Mouse (Mus musculus) central nervous system, embryonic 18 days (tissue): Measurements from ENCODE around the gene Aamp. TPM values are rescaled to one million over a fixed set of nuclear protein-coding genes. Genes with fewer than 3 reads are reported as not detected.

ENCODE experiments used
- polyA plus RNA-seq: library from polyadenylated mRNA; depleted of rRNA; stranded (reverse); fragments of >200 nt; gene quantifications from 2 replicates; pipeline ENCODE4 v1.2.3, GENCODE M21; 2012; rRNA removed

Aamp gene
- polyA plus RNA-seq, result 164 and 172 TPM in 2 replicates

GRCm38 (mm10) chr1:74284543-74285160 is at the start of gene Aamp, which contains the start of gene Pnkd:
Gene Aamp, minus strand, starts transcription at chr1:74284738.
Gene Pnkd, plus strand, starts transcription at chr1:74284930.

GRCm38 (mm10) chr1:74305522-74305921 is 21.0 kb upstream of the Aamp start, which contains the start of gene Tmbim1:
Gene Tmbim1, minus strand, starts transcription at chr1:74305622.

GRCm38 (mm10) chr1:74278538-74278937 is 6.0 kb downstream of the Aamp start, which contains the start of gene Gpbar1:
Gene Gpbar1, plus strand, starts transcription at chr1:74278550.

GRCm38 (mm10) chr1:74235938-74236589 is 48.5 kb downstream of the Aamp start, which contains the start of gene Arpc2:
Gene Arpc2, plus strand, starts transcription at chr1:74236084.

Other genes starting within 250 kb of the Aamp start
- gene Tns1, start 160.3 kb downstream of the Aamp start, polyA plus RNA-seq, result 6.9 and 7.0 TPM in 2 replicates
- 0.27 and 0.39 TPM in 2 replicates for gene Rufy4, start 159.2 kb downstream of the Aamp start, polyA plus RNA-seq
- 0.09 and 0.13 TPM in 2 replicates for gene Cxcr2, start 130.7 kb downstream of the Aamp start, polyA plus RNA-seq
- gene Cxcr1, start 90.1 kb downstream of the Aamp start, polyA plus RNA-seq, result not detected in 2 replicates
- gene Arpc2, start 48.7 kb downstream of the Aamp start, polyA plus RNA-seq, result 266 and 288 TPM in 2 replicates
- not detected in 2 replicates for gene Gpbar1, start 6.2 kb downstream of the Aamp start, polyA plus RNA-seq
- 65.4 and 67.8 TPM in 2 replicates for gene Pnkd, start 192 bp upstream of the Aamp start, polyA plus RNA-seq
- 5.6 and 7.7 TPM in 2 replicates for gene Tmbim1, start 20.9 kb upstream of the Aamp start, polyA plus RNA-seq
- 2.4 and 2.9 TPM in 2 replicates for gene Catip, start 77.4 kb upstream of the Aamp start, polyA plus RNA-seq
- gene Slc11a1, start 90.5 kb upstream of the Aamp start, polyA plus RNA-seq, result 1.6 and 1.8 TPM in 2 replicates
- 18.5 and 21.3 TPM in 2 replicates for gene Ctdsp1, start 106.8 kb upstream of the Aamp start, polyA plus RNA-seq
- 0.22 and 0.28 TPM in 2 replicates for gene Vil1, start 124.6 kb upstream of the Aamp start, polyA plus RNA-seq
- 47.5 and 47.7 TPM in 2 replicates for gene Cnot9, start 221.3 kb upstream of the Aamp start, polyA plus RNA-seq